Mouse (Mus musculus) right cerebral cortex, postnatal 14 days (tissue): Measurements from ENCODE around the gene Rab5if.
A peak's percentile ranks its signal among the peaks of the same experiment; 100 is the strongest.
"Not testable (repeated sequence)": the region's sequence is repeated elsewhere in the genome, so short reads cannot be mapped to it uniquely, and the experiment has no call there.

Experiments
- DNase-seq: peaks from one replicate; pipeline ENCODE4 v3.0.0; 2022

Rab5if gene

GRCm38 (mm10) chr2:156856311-156856710 lies 6.6 kb upstream of the Rab5if start:
- DNase-seq: no peak

GRCm38 (mm10) chr2:156857385-156857791 lies 5.5 kb upstream of the Rab5if start:
- DNase-seq: no peak

- DNase-seq: no peak
These were observed 5.1 kb upstream of the Rab5if start, which contains the start of gene 4930518I15Rik for GRCm38 (mm10) chr2:156857835-156858234. 4930518I15Rik (minus strand) TSS chr2:156857946.

GRCm38 (mm10) chr2:156858671-156859070 lies 4.3 kb upstream of the Rab5if start:
- DNase-seq: no peak

GRCm38 (mm10) chr2:156862041-156862717 lies 749 bp upstream of the Rab5if start:
- DNase-seq: peak; percentile 29

GRCm38 (mm10) chr2:156863487-156864160 lies 696 bp downstream of the Rab5if start:
- peak; percentile 20 for DNase-seq

- no peak for DNase-seq
These were observed 1.6 kb downstream of the Rab5if start for GRCm38 (mm10) chr2:156864481-156864880.

GRCm38 (mm10) chr2:156868994-156869393 lies 6.1 kb downstream of the Rab5if start:
- DNase-seq: no peak

- no peak for DNase-seq
These were observed 6.6 kb downstream of the Rab5if start for GRCm38 (mm10) chr2:156869554-156869953.

GRCm38 (mm10) chr2:156870519-156870918 lies 7.6 kb downstream of the Rab5if start:
- peak; percentile 26 for DNase-seq

GRCm38 (mm10) chr2:156873629-156874028 lies 10.7 kb downstream of the Rab5if start:
- peak; percentile 46 for DNase-seq

GRCm38 (mm10) chr2:156874047-156874759 lies 11.3 kb downstream of the Rab5if start:
- DNase-seq: no peak

- no peak for DNase-seq
These were observed 12.0 kb downstream of the Rab5if start for GRCm38 (mm10) chr2:156874760-156875510.

- DNase-seq: no peak
These were observed 14.8 kb downstream of the Rab5if start for GRCm38 (mm10) chr2:156877726-156878125.

- no peak for DNase-seq
These were observed 16.6 kb downstream of the Rab5if start for GRCm38 (mm10) chr2:156879541-156879940.

GRCm38 (mm10) chr2:156882431-156883001 lies 19.6 kb downstream of the Rab5if start:
- no peak for DNase-seq

- peak; percentile 16 for DNase-seq
These were observed 21.7 kb downstream of the Rab5if start for GRCm38 (mm10) chr2:156884396-156885211.

- DNase-seq: not testable (repeated sequence)
These were observed 22.7 kb downstream of the Rab5if start for GRCm38 (mm10) chr2:156885666-156886065.

GRCm38 (mm10) chr2:156886084-156886631 lies 23.2 kb downstream of the Rab5if start:
- no peak for DNase-seq

- no peak for DNase-seq
These were observed 24.1 kb downstream of the Rab5if start, which contains the start of gene Sla2 for GRCm38 (mm10) chr2:156887017-156887416. Sla2 (minus strand) TSS chr2:156887192.

GRCm38 (mm10) chr2:156888490-156888889 lies 25.6 kb downstream of the Rab5if start:
- DNase-seq: no peak
